Mouse (Mus musculus): Measurements from ENCODE around the gene Map3k14. TPM values are rescaled to one million over a fixed set of nuclear protein-coding genes. Genes with fewer than 3 reads are reported as not detected.
"Not testable (repeated sequence)": the region's sequence is repeated elsewhere in the genome, so short reads cannot be mapped to it uniquely, and the experiment has no call there.

Gene Map3k14
- 1 to 10 TPM; 4.6 to 5.5 (median 4.8) TPM for total RNA-seq (2022)

GRCm38 (mm10) chr11:103267346-103268219 lies at the start of gene Map3k14:
TSS of gene Map3k14 (minus strand) at chr11:103267472.
- DNase-seq (ENCODE audit: low spot score in 2 of 2): peak; percentile 99

GRCm38 (mm10) chr11:103315379-103315778 lies 48.1 kb upstream of the Map3k14 start:
- no peak for DNase-seq (ENCODE audit: low spot score in 2 of 2)

- no peak for DNase-seq (ENCODE audit: low spot score in 2 of 2)
Observed at GRCm38 (mm10) chr11:103314736-103315374, 47.6 kb upstream of the Map3k14 start.

GRCm38 (mm10) chr11:103313542-103313941 lies 46.3 kb upstream of the Map3k14 start:
- DNase-seq (ENCODE audit: low spot score in 2 of 2): no peak

GRCm38 (mm10) chr11:103312655-103313255 lies 45.5 kb upstream of the Map3k14 start:
- DNase-seq (ENCODE audit: low spot score in 2 of 2): no peak

- DNase-seq (ENCODE audit: low spot score in 2 of 2): no peak
Observed at GRCm38 (mm10) chr11:103311960-103312611, 44.8 kb upstream of the Map3k14 start.

GRCm38 (mm10) chr11:103309956-103310574 lies 42.8 kb upstream of the Map3k14 start:
- no peak for DNase-seq (ENCODE audit: low spot score in 2 of 2)

- no peak for DNase-seq (ENCODE audit: low spot score in 2 of 2)
Observed at GRCm38 (mm10) chr11:103307910-103308309, 40.6 kb upstream of the Map3k14 start.

GRCm38 (mm10) chr11:103304525-103304924 lies 37.3 kb upstream of the Map3k14 start:
- DNase-seq (ENCODE audit: low spot score in 2 of 2): no peak

GRCm38 (mm10) chr11:103294772-103295171 lies 27.5 kb upstream of the Map3k14 start:
- no peak for DNase-seq (ENCODE audit: low spot score in 2 of 2)

GRCm38 (mm10) chr11:103294066-103294465 lies 26.8 kb upstream of the Map3k14 start:
- no peak for DNase-seq (ENCODE audit: low spot score in 2 of 2)

- DNase-seq (ENCODE audit: low spot score in 2 of 2): no peak
Observed at GRCm38 (mm10) chr11:103292890-103293287, 25.6 kb upstream of the Map3k14 start.

- DNase-seq (ENCODE audit: low spot score in 2 of 2): no peak
Observed at GRCm38 (mm10) chr11:103292152-103292889, 25.0 kb upstream of the Map3k14 start.

GRCm38 (mm10) chr11:103290841-103291240 lies 23.6 kb upstream of the Map3k14 start:
- DNase-seq (ENCODE audit: low spot score in 2 of 2): not testable (repeated sequence)

- no peak for DNase-seq (ENCODE audit: low spot score in 2 of 2)
Observed at GRCm38 (mm10) chr11:103288291-103288963, 21.2 kb upstream of the Map3k14 start.

GRCm38 (mm10) chr11:103286910-103287309 lies 19.6 kb upstream of the Map3k14 start:
- DNase-seq (ENCODE audit: low spot score in 2 of 2): no peak

GRCm38 (mm10) chr11:103285951-103286350 lies 18.7 kb upstream of the Map3k14 start:
- no peak for DNase-seq (ENCODE audit: low spot score in 2 of 2)

GRCm38 (mm10) chr11:103285276-103285675 lies 18.0 kb upstream of the Map3k14 start:
- no peak for DNase-seq (ENCODE audit: low spot score in 2 of 2)

- no peak for DNase-seq (ENCODE audit: low spot score in 2 of 2)
Observed at GRCm38 (mm10) chr11:103281784-103282183, 14.5 kb upstream of the Map3k14 start.

GRCm38 (mm10) chr11:103276450-103276849 lies 9.2 kb upstream of the Map3k14 start:
- DNase-seq (ENCODE audit: low spot score in 2 of 2): no peak
